Mouse (Mus musculus) limb, embryonic 13.5 days (tissue): ENCODE measurements around the gene Rbm15. TPM values are rescaled to one million over a fixed set of nuclear protein-coding genes. Genes with fewer than 3 reads are reported as not detected.
"Not testable (repeated sequence)": the region's sequence is repeated elsewhere in the genome, so short reads cannot be mapped to it uniquely, and the experiment has no call there.

Experiments used
- ATAC-seq: fragments of 200-750 bp; cut with Nextera tagmentation; 2 replicates; pipeline ENCODE4 v1.8.0; 2017; ENCODE audit warnings: low read depth, moderate number of reproducible peaks, moderate TSS enrichment; ENCODE audit not compliant: low FRiP score
- H3K27ac ChIP-seq: fragments of 300-500 bp; sonication (generic); 2 replicates; pipeline ENCODE4 v1.5.1; 2015; ENCODE audit warnings: inconsistent platforms, mild to moderate bottlenecking, moderate library complexity
- H3K27me3 ChIP-seq: fragments of 300-500 bp; sonication (generic); 2 replicates; pipeline ENCODE4 v1.6.1; 2015; ENCODE audit warnings: mild to moderate bottlenecking, inconsistent platforms
- H3K36me3 ChIP-seq: fragments of 300-500 bp; sonication (generic); 2 replicates; pipeline ENCODE4 v1.6.1; 2015; ENCODE audit warnings: inconsistent platforms, mild to moderate bottlenecking, moderate library complexity
- H3K4me1 ChIP-seq: fragments of 300-500 bp; sonication (generic); 2 replicates; pipeline ENCODE4 v1.6.1; 2015; ENCODE audit warnings: inconsistent platforms
- H3K4me2 ChIP-seq: fragments of 300-500 bp; sonication (generic); replicated peaks from 2 replicates; pipeline ENCODE4 v1.6.1; 2015; ENCODE audit warnings: inconsistent platforms, mild to moderate bottlenecking, moderate library complexity
- H3K4me3 ChIP-seq: fragments of 300-500 bp; sonication (generic); 2 replicates; pipeline ENCODE4 v1.5.1; 2015; ENCODE audit warnings: moderate library complexity, mild to moderate bottlenecking, inconsistent platforms
- H3K9ac ChIP-seq: fragments of 300-500 bp; sonication (generic); 2 replicates; pipeline ENCODE4 v1.6.1; 2015; ENCODE audit warnings: mild to moderate bottlenecking, inconsistent platforms
- H3K9me3 ChIP-seq: fragments of 300-500 bp; sonication (generic); 2 replicates; pipeline ENCODE4 v1.6.1; 2016; ENCODE audit warnings: inconsistent platforms
- WGBS: fragments of 180-500 bp; shearing (Covaris S2); methylation state at CpG from one replicate; pipeline ENCODE4 v1.1.7; 2015; 5-methylcytosine and 5-hydroxymethylcytosine counted together
- polyA plus RNA-seq: library from polyadenylated mRNA; unstranded; fragments of >200 nt; fragmentation: Nextera tagmentation; extraction: Ambion mirVana; gene quantifications from 2 replicates; pipeline ENCODE4 v1.2.1, GENCODE M21; 2015

Rbm15 gene
- polyA plus RNA-seq, 1 experiment from 2014 or later = 16.8 TPM

- Histone ChIP-seq H3K4me3 (no peak overlapping the region), H3K4me2 (no peak overlapping the region), H3K27ac (no peak overlapping the region), H3K36me3 (peaks cover 43% of the 10 kb centered on the region), H3K27me3 (no peaks in the 10 kb centered on the region), H3K9me3 (no peaks in the 10 kb centered on the region), H3K9ac (no peak overlapping the region), H3K4me1 (peaks cover 54% of the 10 kb centered on the region)
- WGBS = 90% methylated on average over 1 of the region's 1 CpGs
- no peak for ATAC-seq
Measured at GRCm38 (mm10) chr3:107326442-107326841, 7.0 kb downstream of the Rbm15 start.

GRCm38 (mm10) chr3:107321776-107322175, 11.7 kb downstream of the Rbm15 start:
- Histone ChIP-seq H3K4me2 (no peak overlapping the region), H3K9me3 (no peaks in the 10 kb centered on the region), H3K4me3 (no peak overlapping the region), H3K27me3 (no peaks in the 10 kb centered on the region), H3K9ac (no peak overlapping the region), H3K27ac (no peak overlapping the region), H3K36me3 (peaks cover 38% of the 10 kb centered on the region), H3K4me1 (peaks cover 28% of the 10 kb centered on the region)
- no peak for ATAC-seq

- Histone ChIP-seq H3K4me1 (peaks cover 28% of the 10 kb centered on the region), H3K27ac (no peak overlapping the region), H3K4me2 (no peak overlapping the region), H3K4me3 (no peak overlapping the region), H3K9me3 (no peaks in the 10 kb centered on the region), H3K9ac (no peak overlapping the region), H3K27me3 (no peaks in the 10 kb centered on the region), H3K36me3 (peaks cover 40% of the 10 kb centered on the region)
- ATAC-seq = no peak
- WGBS = 90% methylated on average over 2 of the region's 2 CpGs
Measured at GRCm38 (mm10) chr3:107321141-107321540, 12.3 kb downstream of the Rbm15 start.

GRCm38 (mm10) chr3:107317338-107317737, 16.1 kb downstream of the Rbm15 start:
- Histone ChIP-seq H3K4me3 (no peak overlapping the region), H3K4me1 (peaks cover 12% of the 10 kb centered on the region; the same call in 1 of the 2 replicates), H3K36me3 (peaks cover 25% of the 10 kb centered on the region), H3K9ac (no peak overlapping the region), H3K9me3 (no peaks in the 10 kb centered on the region), H3K27ac (no peak overlapping the region), H3K4me2 (no peak overlapping the region), H3K27me3 (no peaks in the 10 kb centered on the region)
- 89% methylated on average over 3 of the region's 3 CpGs for whole genome bisulfite sequencing
- ATAC-seq = no peak

GRCm38 (mm10) chr3:107296917-107297316, 36.6 kb downstream of the Rbm15 start:
- not testable (repeated sequence) for H3K4me3 ChIP-seq, H3K4me2 ChIP-seq, H3K9me3 ChIP-seq, H3K27me3 ChIP-seq, H3K27ac ChIP-seq, H3K4me1 ChIP-seq, H3K9ac ChIP-seq, ATAC-seq
- H3K36me3 ChIP-seq = peaks cover 22% of the 10 kb centered on the region
- 68% methylated on average over 4 of the region's 4 CpGs for WGBS

- Histone ChIP-seq H3K27me3 (no peaks in the 10 kb centered on the region), H3K27ac (no peak overlapping the region), H3K9me3 (no peaks in the 10 kb centered on the region), H3K9ac (no peak overlapping the region), H3K4me1 (peaks cover 19% of the 10 kb centered on the region), H3K4me3 (no peak overlapping the region), H3K4me2 (no peak overlapping the region), H3K36me3 (peaks cover 15% of the 10 kb centered on the region)
- ATAC-seq = no peak
- 89% methylated on average over 5 of the region's 5 CpGs for WGBS
Measured at GRCm38 (mm10) chr3:107295672-107296360, 37.7 kb downstream of the Rbm15 start.

GRCm38 (mm10) chr3:107290764-107291381, 42.6 kb downstream of the Rbm15 start, which contains the start of gene Slc16a4:
TSS of gene Slc16a4 (plus strand) at chr3:107291230.
- Histone ChIP-seq H3K27ac (peak within 1 kb of the TSS; percentile 92), H3K36me3 (0 out of 2 replicates have a peak, but pooled peaks cover 3% of the 10 kb centered on the region), H3K9me3 (no peaks in the 10 kb centered on the region), H3K4me3 (peak within 1 kb of the TSS; percentile 19), H3K4me1 (peaks cover 26% of the 10 kb centered on the region), H3K9ac (no peak within 1 kb of the TSS), H3K4me2 (peak within 1 kb of the TSS; percentile 50), H3K27me3 (no peaks in the 10 kb centered on the region)
- ATAC-seq = peak; percentile 95
- WGBS = 18% methylated on average over 9 of the region's 9 CpGs

- Histone ChIP-seq H3K27me3 (no peaks in the 10 kb centered on the region), H3K4me2 (no peak overlapping the region), H3K4me1 (peaks cover 22% of the 10 kb centered on the region), H3K9me3 (no peaks in the 10 kb centered on the region), H3K36me3 (peaks cover 29% of the 10 kb centered on the region), H3K4me3 (no peak overlapping the region), H3K9ac (no peak overlapping the region), H3K27ac (no peak overlapping the region)
- no peak for ATAC-seq
Measured at GRCm38 (mm10) chr3:107287346-107287745, 46.1 kb downstream of the Rbm15 start.

- no peaks in the 10 kb centered on the region for H3K27me3 ChIP-seq
- no peaks in the 10 kb centered on the region for H3K9me3 ChIP-seq
- 84% methylated on average over 2 of the region's 2 CpGs for WGBS
- ATAC-seq = no peak
- H3K4me1 ChIP-seq = peaks cover 10% of the 10 kb centered on the region
- no peak overlapping the region for H3K27ac ChIP-seq
- H3K36me3 ChIP-seq = peaks cover 38% of the 10 kb centered on the region
- H3K9ac ChIP-seq = no peak overlapping the region
- no peak overlapping the region for H3K4me3 ChIP-seq
- H3K4me2 ChIP-seq = no peak overlapping the region
Measured at GRCm38 (mm10) chr3:107286123-107286522, 47.4 kb downstream of the Rbm15 start.

- no peaks in the 10 kb centered on the region for H3K9me3 ChIP-seq
- peaks cover 6% of the 10 kb centered on the region; the same call in 1 of the 2 replicates for H3K27me3 ChIP-seq
- H3K36me3 ChIP-seq = peaks cover 20% of the 10 kb centered on the region
- WGBS = 2% methylated on average over 43 of the region's 43 CpGs
- H3K27ac ChIP-seq = no peak within 1 kb of the TSS
- H3K9ac ChIP-seq = peak within 1 kb of the TSS; percentile 83
- H3K4me2 ChIP-seq = peak within 1 kb of the TSS; percentile 75
- ATAC-seq = peak; percentile 88
- peaks cover 10% of the 10 kb centered on the region for H3K4me1 ChIP-seq
- peak within 1 kb of the TSS; percentile 88 for H3K4me3 ChIP-seq
Measured at GRCm38 (mm10) chr3:107278479-107279269, 54.8 kb downstream of the Rbm15 start, which contains the start of gene Lamtor5. TSS of gene Lamtor5 (plus strand) at chr3:107278858.

- ATAC-seq = no peak
- Histone ChIP-seq H3K27me3 (peaks cover 6% of the 10 kb centered on the region; the same call in 1 of the 2 replicates), H3K9me3 (no peaks in the 10 kb centered on the region), H3K9ac (no peak overlapping the region), H3K4me1 (peaks cover 10% of the 10 kb centered on the region), H3K36me3 (peaks cover 1% of the 10 kb centered on the region; the same call in 1 of the 2 replicates), H3K27ac (no peak overlapping the region), H3K4me2 (no peak overlapping the region), H3K4me3 (no peak overlapping the region)
- WGBS = 85% methylated on average over 3 of the region's 3 CpGs
Measured at GRCm38 (mm10) chr3:107276626-107277025, 56.8 kb downstream of the Rbm15 start.

GRCm38 (mm10) chr3:107275996-107276395, 57.5 kb downstream of the Rbm15 start:
- Histone ChIP-seq H3K36me3 (no peaks in the 10 kb centered on the region), H3K27me3 (peaks cover 6% of the 10 kb centered on the region; the same call in 1 of the 2 replicates), H3K9ac (no peak overlapping the region), H3K9me3 (no peaks in the 10 kb centered on the region), H3K4me1 (peaks cover 10% of the 10 kb centered on the region), H3K4me3 (no peak overlapping the region), H3K27ac (no peak overlapping the region), H3K4me2 (no peak overlapping the region)
- ATAC-seq = no peak
- 46% methylated on average over 4 of the region's 4 CpGs for WGBS
